In genomic region chr11:49938258-49939164, GRCm38 (mm10) we compare ENCODE assay signal across 8 mouse cellular contexts. TPM values are rescaled to one million over a fixed set of nuclear protein-coding genes. Genes with fewer than 3 reads are reported as not detected.
DNase-seq lines count a peak whose midpoint lies in the region; ATAC-seq lines count a peak whose summit lies in the region.
"Had no signal": no experiment of that assay in that cellular context is flagged by ENCODE, and none has a peak within 500 bp of the region (broad histone marks: within the 10 kb centered on the region; RNA-seq: fewer than 3 reads in every experiment).

No protein-coding gene starts in this region.

- no peak overlapping the region for H3K4me3 ChIP-seq in forebrain, embryonic 16.5 days (replicated peaks; ENCODE audit: low read length)
- H3K4me3 ChIP-seq in midbrain, embryonic 16.5 days (ENCODE audit: low read depth, low read length): no peak overlapping the region
- H3K4me3 ChIP-seq: limb, embryonic 13.5 days had no signal

- 5% methylated on average over 4 of the region's 4 CpGs for WGBS in forebrain, embryonic 16.5 days
- 46% methylated on average over 4 of the region's 4 CpGs for WGBS in midbrain, embryonic 16.5 days

- no peak overlapping the region for H3K27ac ChIP-seq in forebrain, embryonic 16.5 days (ENCODE audit: low read length)
- no peak overlapping the region for H3K27ac ChIP-seq in midbrain, embryonic 16.5 days (ENCODE audit: low read length)
- H3K27ac ChIP-seq: limb, embryonic 13.5 days had no signal

- H3K9ac ChIP-seq in forebrain, embryonic 16.5 days (replicated peaks; ENCODE audit: low read depth, low read length): no peak overlapping the region
- no peak overlapping the region for H3K9ac ChIP-seq in midbrain, embryonic 16.5 days (ENCODE audit: low read depth, low read length)
- H3K9ac ChIP-seq: limb, embryonic 13.5 days had no signal

- no peaks in the 10 kb centered on the region for H3K27me3 ChIP-seq in forebrain, embryonic 16.5 days (replicated peaks; ENCODE audit: control insufficient read depth, insufficient read depth, low read length)
- no peaks in the 10 kb centered on the region for H3K27me3 ChIP-seq in midbrain, embryonic 16.5 days (ENCODE audit: control insufficient read depth, insufficient read depth, low read depth, low read length)
- H3K27me3 ChIP-seq: limb, embryonic 13.5 days had no signal

- DNase-seq in testis, postnatal 10 days (ENCODE audit: low spot score): peak; percentile 71
- DNase-seq in testis, postnatal 14 days (ENCODE audit: low spot score): no peak
- peak; percentile 71 to 78 for DNase-seq in layer of hippocampus, adult 8-10 months (ENCODE audit: low spot score in 2 of 2)
- no peak for DNase-seq in urinary bladder, postnatal 4 days (ENCODE audit: low spot score in 2 of 2)
- DNase-seq in urinary bladder, adult 18-20 months (ENCODE audit: low spot score in 2 of 2): no peak

- H3K36me3 ChIP-seq in forebrain, embryonic 16.5 days (ENCODE audit: control insufficient read depth, insufficient read depth): no peaks in the 10 kb centered on the region
- no peaks in the 10 kb centered on the region for H3K36me3 ChIP-seq in midbrain, embryonic 16.5 days (ENCODE audit: control insufficient read depth, insufficient read depth, low read length)
- H3K36me3 ChIP-seq: limb, embryonic 13.5 days had no signal

- peaks cover 9% of the 10 kb centered on the region for H3K4me1 ChIP-seq in forebrain, embryonic 16.5 days (replicated peaks; ENCODE audit: control insufficient read depth, insufficient read depth, low read length)
- no peaks in the 10 kb centered on the region for H3K4me1 ChIP-seq in midbrain, embryonic 16.5 days (ENCODE audit: control insufficient read depth, insufficient read depth, low read length)
- H3K4me1 ChIP-seq: limb, embryonic 13.5 days had no signal

- ATAC-seq in forebrain, embryonic 16.5 days: peak; percentile 84
- ATAC-seq in midbrain, embryonic 16.5 days: peak; percentile 52; the same call in 1 of the 2 replicates

- no peak overlapping the region for H3K4me2 ChIP-seq in forebrain, embryonic 16.5 days (ENCODE audit: low read length)
- H3K4me2 ChIP-seq in midbrain, embryonic 16.5 days (ENCODE audit: low read length): no peak overlapping the region
- H3K4me2 ChIP-seq: limb, embryonic 13.5 days had no signal

- no peaks in the 10 kb centered on the region for H3K9me3 ChIP-seq in forebrain, embryonic 16.5 days (ENCODE audit: control insufficient read depth, low read length)
- no peaks in the 10 kb centered on the region for H3K9me3 ChIP-seq in midbrain, embryonic 16.5 days (replicated peaks; ENCODE audit: control insufficient read depth, low read length, poor library complexity, severe bottlenecking)
- H3K9me3 ChIP-seq: limb, embryonic 13.5 days had no signal

RNA-seq across cellular contexts. Expression of gene Rasgef1c, which starts 36.9 kb away (rescaled TPM):
- polyA plus RNA-seq in forebrain, embryonic 16.5 days (2015; fragmentation: Nextera tagmentation; extraction: Ambion mirVana): 11.4 and 17.1 TPM in 2 replicates
- total RNA-seq in layer of hippocampus, adult 8-10 months (2022): 1 to 10 TPM; 2.4 to 3.6 (median 2.9) TPM
- 33.8 and 34.2 TPM in 2 replicates for polyA plus RNA-seq in midbrain, embryonic 16.5 days (2015; fragmentation: Nextera tagmentation; extraction: Ambion mirVana)

Comparison
In these comparisons a context has a peak if more than half of its experiments do, and no peak if none do; other contexts are left out.
1. DNase-seq: peak in testis, postnatal 10 days (single experiment) and layer of hippocampus, adult 8-10 months (2 of 2); none in testis, postnatal 14 days (single experiment), urinary bladder, postnatal 4 days (0 of 2) and urinary bladder, adult 18-20 months (0 of 2).